Mouse (Mus musculus) hindbrain, postnatal 0 days (tissue): ENCODE measurements around the gene Ccdc9. TPM values are rescaled to one million over a fixed set of nuclear protein-coding genes. Genes with fewer than 3 reads are reported as not detected.
A peak's percentile ranks its signal among the peaks of the same experiment; 100 is the strongest.
"Not testable (repeated sequence)": the region's sequence is repeated elsewhere in the genome, so short reads cannot be mapped to it uniquely, and the experiment has no call there.

Experiments
- ATAC-seq: fragments of 200-750 bp; cut with Nextera tagmentation; 2 replicates; pipeline ENCODE4 v1.8.0; 2017; ENCODE audit warnings: mild to moderate bottlenecking, moderate TSS enrichment, moderate library complexity
- DNase-seq: peaks from one replicate; pipeline ENCODE4 v3.0.0-alpha.2; 2015; ENCODE audit warnings: low spot score
- H3K27ac ChIP-seq: fragments of 300-500 bp; sonication (generic); 2 replicates; pipeline ENCODE4 v1.5.1; 2014; ENCODE audit warnings: mild to moderate bottlenecking
- H3K27me3 ChIP-seq: fragments of 300-500 bp; sonication (generic); 2 replicates; pipeline ENCODE4 v1.6.1; 2014; ENCODE audit warnings: low read length, mixed read lengths; ENCODE audit not compliant: insufficient read depth
- H3K36me3 ChIP-seq: fragments of 300-500 bp; sonication (generic); 2 replicates; pipeline ENCODE4 v1.6.1; 2014; ENCODE audit warnings: low read length, mixed read lengths; ENCODE audit not compliant: insufficient read depth
- H3K4me1 ChIP-seq: fragments of 300-500 bp; sonication (generic); 2 replicates; pipeline ENCODE4 v1.6.1; 2014; ENCODE audit warnings: antibody characterized with exemption, low read length, mixed read lengths; ENCODE audit not compliant: insufficient read depth
- H3K4me2 ChIP-seq: fragments of 300-500 bp; sonication (generic); 2 replicates; pipeline ENCODE4 v1.6.1; 2014; ENCODE audit warnings: low read depth, mild to moderate bottlenecking, low read length, moderate library complexity, mixed read lengths
- H3K4me3 ChIP-seq: fragments of 300-500 bp; sonication (generic); 2 replicates; pipeline ENCODE4 v1.5.1; 2014; ENCODE audit warnings: low read length
- H3K9ac ChIP-seq: fragments of 300-500 bp; sonication (generic); replicated peaks from 2 replicates; pipeline ENCODE4 v1.6.1; 2014; ENCODE audit warnings: mild to moderate bottlenecking, low read length, moderate library complexity, mixed read lengths
- H3K9me3 ChIP-seq: fragments of 300-500 bp; sonication (generic); 2 replicates; pipeline ENCODE4 v1.6.1; 2016; ENCODE audit warnings: low read length, mixed read lengths
- CTCF ChIP-seq: IDR thresholded peaks from 2 replicates; pipeline ENCODE4 v1.5.1; 2016; ENCODE audit warnings: antibody characterized with exemption, control low read depth, low read depth
- WGBS: fragments of 180-500 bp; shearing (Covaris S2); extraction: QIAGEN DNeasy Blood & Tissue Kit; methylation state at CpG from one replicate; pipeline ENCODE4 v1.1.7; 2014; 5-methylcytosine and 5-hydroxymethylcytosine counted together
- polyA plus RNA-seq: library from polyadenylated mRNA; unstranded; fragments of >200 nt; fragmentation: Nextera tagmentation; extraction: Ambion mirVana; gene quantifications from 2 replicates; pipeline ENCODE4 v1.2.1, GENCODE M21; 2015
- total RNA-seq: library from RNA; depleted of rRNA; stranded (reverse); fragments of >200 nt; gene quantifications from 2 replicates; pipeline ENCODE4 v1.2.3, GENCODE M21; 2014

The Ccdc9 gene
- total and polyA plus RNA-seq, 2 experiments from 2014 or later, result 14.8 to 27.9 TPM

- Histone ChIP-seq H3K4me1 (peaks cover 13% of the 10 kb centered on the region), H3K27ac (peak overlapping the region; percentile 65; the same call in 1 of the 2 replicates), H3K9me3 (no peaks in the 10 kb centered on the region), H3K4me2 (peak overlapping the region; percentile 92), H3K9ac (peak overlapping the region; percentile 57), H3K27me3 (no peaks in the 10 kb centered on the region), H3K4me3 (peak overlapping the region; percentile 60), H3K36me3 (no peaks in the 10 kb centered on the region)
- ATAC-seq (no peak), DNase-seq (peak; percentile 6)
- no peak for TF ChIP-seq CTCF
- WGBS, result 31% methylated on average over 16 of the region's 16 CpGs
These were observed 22.1 kb upstream of the Ccdc9 start for GRCm38 (mm10) chr7:16308555-16309317.

- whole genome bisulfite sequencing, result 57% methylated on average over 1 of the region's 1 CpGs
- H3K4me1 ChIP-seq, H3K9me3 ChIP-seq, H3K27me3 ChIP-seq, ATAC-seq, H3K36me3 ChIP-seq, DNase-seq: not testable (repeated sequence)
- H3K27ac ChIP-seq, result peak within 1 kb of the TSS; percentile 65
- peak within 1 kb of the TSS; percentile 60 for H3K4me3 ChIP-seq
- peak within 1 kb of the TSS; percentile 57 for H3K9ac ChIP-seq
- peak within 1 kb of the TSS; percentile 92 for H3K4me2 ChIP-seq
These were observed 21.5 kb upstream of the Ccdc9 start, which contains the start of gene Bbc3 for GRCm38 (mm10) chr7:16308093-16308492. Bbc3 (plus strand) TSS chr7:16308393.

GRCm38 (mm10) chr7:16307141-16307540 is 20.5 kb upstream of the Ccdc9 start:
- not testable (repeated sequence) for H3K9me3 ChIP-seq, H3K4me2 ChIP-seq, H3K9ac ChIP-seq, DNase-seq, H3K4me3 ChIP-seq, H3K27ac ChIP-seq, H3K4me1 ChIP-seq, H3K36me3 ChIP-seq, ATAC-seq, H3K27me3 ChIP-seq
- 72% methylated on average over 6 of the region's 6 CpGs for WGBS

- DNase-seq (peak; percentile 97), ATAC-seq (peak; percentile 93)
- Histone ChIP-seq H3K4me3 (peak overlapping the region; percentile 37), H3K27ac (peak overlapping the region; percentile 72), H3K4me2 (peak overlapping the region; percentile 63), H3K4me1 (peaks cover 7% of the 10 kb centered on the region; the same call in 1 of the 2 replicates), H3K36me3 (no peaks in the 10 kb centered on the region), H3K9ac (peak overlapping the region; percentile 45), H3K9me3 (no peaks in the 10 kb centered on the region), H3K27me3 (no peaks in the 10 kb centered on the region)
- TF ChIP-seq CTCF, result no peak
- WGBS, result 1% methylated on average over 51 of the region's 52 CpGs
These were observed 12.9 kb upstream of the Ccdc9 start for GRCm38 (mm10) chr7:16299419-16300035.

- H3K9me3 ChIP-seq, result no peaks in the 10 kb centered on the region
- no peak for TF ChIP-seq CTCF
- ATAC-seq (no peak), DNase-seq (no peak)
- H3K4me3 ChIP-seq, result peak overlapping the region; percentile 37; the same call in 1 of the 2 replicates
- H3K27me3 ChIP-seq, result no peaks in the 10 kb centered on the region
- peaks cover 7% of the 10 kb centered on the region; the same call in 1 of the 2 replicates for H3K4me1 ChIP-seq
- H3K27ac ChIP-seq, result peak overlapping the region; percentile 63
- WGBS, result 73% methylated on average over 5 of the region's 5 CpGs
- peak overlapping the region; percentile 63 for H3K4me2 ChIP-seq
- H3K36me3 ChIP-seq, result no peaks in the 10 kb centered on the region
- H3K9ac ChIP-seq, result peak overlapping the region; percentile 45; the same call in 1 of the 2 replicates
These were observed 12.3 kb upstream of the Ccdc9 start for GRCm38 (mm10) chr7:16298927-16299326.

GRCm38 (mm10) chr7:16297616-16298015 is 11.0 kb upstream of the Ccdc9 start:
- H3K27ac ChIP-seq, result peak overlapping the region; percentile 71; the same call in 1 of the 2 replicates
- no peaks in the 10 kb centered on the region for H3K9me3 ChIP-seq
- peaks cover 7% of the 10 kb centered on the region; the same call in 1 of the 2 replicates for H3K4me1 ChIP-seq
- DNase-seq (no peak), ATAC-seq (no peak)
- TF ChIP-seq CTCF, result no peak
- no peaks in the 10 kb centered on the region for H3K36me3 ChIP-seq
- no peaks in the 10 kb centered on the region for H3K27me3 ChIP-seq
- WGBS, result 65% methylated on average over 2 of the region's 2 CpGs
- no peak overlapping the region for H3K4me2 ChIP-seq
- no peak overlapping the region for H3K9ac ChIP-seq
- no peak overlapping the region for H3K4me3 ChIP-seq
